Mouse (Mus musculus): ENCODE data around the gene Sh3pxd2b.

DNA sequence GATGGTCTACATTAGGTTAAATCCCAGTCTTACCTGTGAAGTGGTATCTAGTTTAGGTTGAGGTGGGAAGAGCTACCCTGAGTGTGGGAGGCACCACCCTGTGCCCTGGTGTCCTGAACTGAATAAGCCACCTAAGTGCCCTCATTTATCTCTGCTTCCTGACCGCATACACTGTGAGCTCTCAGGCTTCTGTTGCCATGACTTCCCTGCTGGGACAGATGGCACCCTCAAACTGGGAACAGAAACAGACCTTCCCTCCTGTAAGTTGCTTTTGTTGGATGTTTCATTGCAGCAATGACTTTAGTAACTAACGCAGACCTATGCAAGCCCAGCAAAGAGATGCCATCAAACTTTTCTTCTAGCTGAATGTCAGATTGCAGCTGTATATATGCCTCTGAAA is 14.4 kb upstream of the Sh3pxd2b start:
- TF ChIP-seq CTCF (IDR thresholded peaks at IDR 0.05): no peak
- no peak for TF ChIP-seq EP300 (IDR thresholded peaks at IDR 0.05)

Measured in lung, postnatal 0 days (tissue).